Mouse (Mus musculus) midbrain, embryonic 11.5 days (tissue): ENCODE measurements around the gene Mutyh. TPM values are rescaled to one million over a fixed set of nuclear protein-coding genes. Genes with fewer than 3 reads are reported as not detected.

Source experiments
- ATAC-seq: fragments of 200-750 bp; cut with Nextera tagmentation; 2 replicates; pipeline ENCODE4 v1.8.0; 2017; ENCODE audit warnings: moderate TSS enrichment, moderate library complexity; ENCODE audit not compliant: low FRiP score
- DNase-seq: peaks from one replicate; pipeline ENCODE4 v3.0.0; 2015; ENCODE audit warnings: low spot score; ENCODE audit errors: missing footprints
- H3K27ac ChIP-seq: fragments of 300-500 bp; sonication (generic); 2 replicates; pipeline ENCODE4 v1.5.1; 2014; ENCODE audit warnings: low read depth, low read length
- H3K27me3 ChIP-seq: fragments of 300-500 bp; sonication (generic); 2 replicates; pipeline ENCODE4 v1.6.1; 2014; ENCODE audit warnings: mild to moderate bottlenecking, low read length, moderate library complexity, mixed read lengths; ENCODE audit not compliant: control insufficient read depth, insufficient read depth
- H3K36me3 ChIP-seq: fragments of 300-500 bp; sonication (generic); 2 replicates; pipeline ENCODE4 v1.6.1; 2014; ENCODE audit warnings: mild to moderate bottlenecking, low read length, moderate library complexity, mixed read lengths; ENCODE audit not compliant: control insufficient read depth, insufficient read depth
- H3K4me1 ChIP-seq: fragments of 300-500 bp; sonication (generic); 2 replicates; pipeline ENCODE4 v1.6.1; 2014; ENCODE audit warnings: low read length; ENCODE audit not compliant: control insufficient read depth, insufficient read depth
- H3K4me2 ChIP-seq: fragments of 300-500 bp; sonication (generic); 2 replicates; pipeline ENCODE4 v1.6.1; 2014; ENCODE audit warnings: mild to moderate bottlenecking, moderate library complexity
- H3K4me3 ChIP-seq: fragments of 300-500 bp; sonication (generic); 2 replicates; pipeline ENCODE4 v1.5.1; 2014; ENCODE audit warnings: low read depth, low read length
- H3K9ac ChIP-seq: fragments of 300-500 bp; sonication (generic); 2 replicates; pipeline ENCODE4 v1.6.1; 2014; ENCODE audit warnings: low read length
- H3K9me3 ChIP-seq: fragments of 300-500 bp; sonication (generic); 2 replicates; pipeline ENCODE4 v1.6.1; 2016; ENCODE audit warnings: low read length; ENCODE audit not compliant: control insufficient read depth
- WGBS: fragments of 180-500 bp; shearing (Covaris S2); extraction: QIAGEN DNeasy Blood & Tissue Kit; methylation state at CpG from one replicate; pipeline ENCODE4 v1.1.7; 2014; 5-methylcytosine and 5-hydroxymethylcytosine counted together
- polyA plus RNA-seq: library from polyadenylated mRNA; unstranded; fragments of >200 nt; fragmentation: Nextera tagmentation; extraction: Ambion mirVana; gene quantifications from 2 replicates; pipeline ENCODE4 v1.2.1, GENCODE M21; 2014

Gene Mutyh
- polyA plus RNA-seq, 1 experiment from 2014 or later, result 18.2 TPM

DNA sequence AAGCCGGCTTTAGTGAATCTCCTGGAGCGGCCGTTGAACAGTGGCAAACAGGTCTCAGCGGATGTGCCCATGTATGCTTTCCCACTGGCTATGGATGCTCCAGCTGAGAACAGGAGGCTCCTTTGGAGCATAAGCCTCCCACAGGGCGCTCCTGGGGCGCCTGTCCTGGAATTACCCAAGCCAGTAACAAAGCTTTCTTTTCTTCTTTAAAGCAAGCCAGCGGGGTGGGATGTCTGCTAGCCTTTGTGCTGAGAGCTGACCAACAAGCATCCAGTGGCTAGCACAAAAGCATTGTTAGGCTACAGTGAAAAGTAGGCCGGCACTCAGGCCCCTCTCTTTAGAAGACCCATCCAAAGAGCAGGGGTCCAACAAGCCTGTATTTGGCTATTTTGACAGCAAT, 25.4 kb upstream of the Mutyh start:
- H3K4me3 ChIP-seq, result no peak overlapping the region
- peak overlapping the region; percentile 40 for H3K9ac ChIP-seq
- ATAC-seq (peak; percentile 48; the same call in 1 of the 2 replicates), DNase-seq (peak; percentile 94)
- no peaks in the 10 kb centered on the region for H3K36me3 ChIP-seq
- peak overlapping the region; percentile 14 for H3K4me2 ChIP-seq
- WGBS, result 6% methylated on average over 8 of the region's 8 CpGs
- no peaks in the 10 kb centered on the region for H3K27me3 ChIP-seq
- no peaks in the 10 kb centered on the region; the same call in 1 of the 2 replicates for H3K9me3 ChIP-seq
- H3K4me1 ChIP-seq, result peaks cover 9% of the 10 kb centered on the region
- H3K27ac ChIP-seq, result peak overlapping the region; percentile 65

DNA sequence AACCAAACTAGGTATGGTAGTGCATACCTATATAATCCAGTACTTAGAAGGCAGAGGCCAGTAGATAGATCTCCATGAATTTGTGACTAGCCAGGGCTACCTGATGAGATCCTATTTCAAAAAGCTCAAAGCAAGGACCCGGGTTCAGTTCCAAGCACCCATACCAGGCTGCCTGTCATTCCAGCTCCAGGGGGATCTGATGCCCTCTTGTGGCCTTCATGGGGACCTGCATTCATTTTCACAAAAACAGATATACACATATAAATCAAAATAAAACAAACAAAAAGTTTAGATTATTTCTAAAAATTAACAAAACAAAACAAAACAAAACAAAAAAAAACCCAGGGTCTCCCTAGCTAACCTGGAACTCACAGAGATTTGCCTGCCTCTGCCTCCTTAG, 20.9 kb upstream of the Mutyh start:
- Histone ChIP-seq H3K36me3 (no peaks in the 10 kb centered on the region), H3K4me1 (peaks cover 9% of the 10 kb centered on the region), H3K27ac (no peak overlapping the region), H3K9me3 (no peaks in the 10 kb centered on the region; the same call in 1 of the 2 replicates), H3K4me3 (no peak overlapping the region), H3K9ac (no peak overlapping the region), H3K4me2 (no peak overlapping the region), H3K27me3 (no peaks in the 10 kb centered on the region)
- 95% methylated on average over 1 of the region's 1 CpGs for WGBS
- ATAC-seq (no peak), DNase-seq (no peak)

DNA sequence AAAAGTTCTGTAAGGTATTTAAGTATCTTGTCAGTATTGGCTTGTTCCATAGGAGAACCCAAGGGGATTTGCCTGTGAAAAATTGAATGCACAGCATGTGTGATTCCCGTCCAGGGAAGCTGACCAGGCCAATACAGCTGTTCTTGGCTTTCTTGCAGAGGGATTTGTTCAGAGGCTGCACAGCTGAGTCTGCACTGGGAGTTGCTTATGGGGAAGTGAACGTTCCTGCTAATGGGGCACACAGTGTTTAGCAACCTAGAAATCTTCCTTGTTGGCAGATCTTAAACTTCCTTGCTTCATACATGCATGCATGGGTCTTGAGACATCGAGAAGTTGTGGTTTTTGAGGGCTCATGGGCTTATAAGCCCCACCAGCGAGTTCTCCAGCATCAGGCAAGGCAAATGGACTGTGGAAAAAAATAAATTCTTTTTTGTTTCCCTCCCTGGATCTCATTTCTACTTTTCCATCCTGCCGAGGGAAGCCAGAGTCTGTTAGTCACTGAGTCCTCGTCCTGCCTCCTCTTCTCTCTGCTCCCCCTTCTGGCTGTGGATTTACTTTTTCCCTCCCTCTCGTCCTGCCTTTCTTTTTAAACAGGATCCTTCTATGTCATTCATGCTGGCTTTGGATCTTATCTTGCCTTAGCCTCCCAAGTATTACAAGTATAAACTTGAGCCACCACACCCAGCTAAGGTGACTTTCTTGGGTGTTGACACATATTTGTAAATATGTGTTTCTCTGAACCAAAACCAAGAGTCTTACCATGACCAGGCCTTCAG, 19.4 kb upstream of the Mutyh start:
- H3K4me2 ChIP-seq, result no peak overlapping the region
- no peak overlapping the region for H3K4me3 ChIP-seq
- no peaks in the 10 kb centered on the region for H3K4me1 ChIP-seq
- H3K27me3 ChIP-seq, result no peaks in the 10 kb centered on the region
- WGBS, result 42% methylated on average over 7 of the region's 7 CpGs
- no peak for DNase-seq
- H3K9me3 ChIP-seq, result no peaks in the 10 kb centered on the region; the same call in 1 of the 2 replicates
- no peak overlapping the region for H3K27ac ChIP-seq
- no peak for ATAC-seq
- no peaks in the 10 kb centered on the region for H3K36me3 ChIP-seq
- H3K9ac ChIP-seq, result no peak overlapping the region

DNA sequence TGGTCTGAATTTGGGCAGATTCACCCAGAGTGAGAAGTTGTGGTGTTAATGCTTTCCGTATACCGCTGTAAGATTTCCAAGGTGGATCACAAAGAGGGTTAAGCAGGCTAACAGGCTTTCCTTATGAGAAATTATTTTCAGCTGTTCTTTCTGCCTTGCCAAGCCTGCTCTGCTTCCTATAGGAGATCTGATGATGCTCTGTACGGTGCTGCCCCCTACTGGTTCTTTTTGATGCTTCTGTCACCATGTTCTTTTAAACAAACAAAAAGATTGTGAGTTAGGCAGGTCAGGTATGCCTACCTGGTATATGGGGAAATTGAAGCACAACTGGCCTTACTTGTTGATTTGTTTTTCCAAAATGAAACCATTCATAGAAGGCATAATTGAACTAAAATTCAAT, 18.6 kb upstream of the Mutyh start:
- Histone ChIP-seq H3K27ac (no peak overlapping the region), H3K9me3 (no peaks in the 10 kb centered on the region; the same call in 1 of the 2 replicates), H3K9ac (no peak overlapping the region), H3K36me3 (no peaks in the 10 kb centered on the region), H3K4me3 (no peak overlapping the region), H3K4me2 (no peak overlapping the region), H3K27me3 (no peaks in the 10 kb centered on the region), H3K4me1 (no peaks in the 10 kb centered on the region)
- DNase-seq (peak; percentile 98), ATAC-seq (peak; percentile 50; the same call in 1 of the 2 replicates)
- 11% methylated on average over 3 of the region's 3 CpGs for WGBS

DNA sequence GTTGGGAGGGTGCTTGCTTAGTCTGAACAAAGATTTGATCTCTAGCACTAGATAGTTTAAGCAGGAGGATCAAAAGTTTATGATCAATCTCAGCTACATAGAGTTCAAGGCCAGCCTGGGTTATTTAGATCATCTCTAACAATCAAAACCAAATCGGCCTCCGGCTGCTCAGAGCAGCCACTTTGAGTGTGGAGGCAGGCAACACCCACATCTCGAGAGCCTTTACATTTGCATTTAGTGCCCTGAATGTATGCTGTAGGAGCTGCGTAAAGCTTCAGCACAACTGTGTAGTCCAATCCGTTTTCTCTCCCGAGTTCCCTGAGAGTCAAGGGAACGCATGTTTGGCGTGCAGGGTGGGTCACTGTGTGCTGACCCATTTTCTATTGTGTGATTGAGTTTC, 15.1 kb upstream of the Mutyh start:
- Histone ChIP-seq H3K9me3 (no peaks in the 10 kb centered on the region), H3K4me3 (no peak overlapping the region), H3K27ac (no peak overlapping the region), H3K36me3 (no peaks in the 10 kb centered on the region), H3K27me3 (no peaks in the 10 kb centered on the region), H3K9ac (no peak overlapping the region), H3K4me1 (no peaks in the 10 kb centered on the region), H3K4me2 (no peak overlapping the region)
- 86% methylated on average over 8 of the region's 8 CpGs for WGBS
- no peak for ATAC-seq
- no peak for DNase-seq

DNA sequence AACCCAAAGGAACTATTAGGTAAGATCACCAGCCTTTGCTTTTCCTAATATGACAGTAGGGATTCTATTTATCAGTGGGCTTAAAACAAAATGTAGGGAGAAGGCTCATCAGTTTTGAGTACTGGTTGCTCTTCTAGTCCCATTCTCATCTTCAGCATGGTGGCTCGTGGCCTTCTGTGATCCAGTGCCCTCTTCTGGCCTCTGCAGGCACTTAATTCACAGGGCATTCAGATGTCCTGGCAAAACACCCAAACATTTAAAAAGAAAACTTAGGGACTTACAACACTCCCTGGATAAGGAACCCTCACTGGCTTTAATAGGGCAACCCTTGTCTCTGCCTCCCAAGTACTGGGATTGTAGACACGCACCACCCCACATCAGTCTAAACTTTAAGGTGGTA, 13.2 kb upstream of the Mutyh start:
- 82% methylated on average over 2 of the region's 2 CpGs for WGBS
- H3K36me3 ChIP-seq, result no peaks in the 10 kb centered on the region
- H3K4me2 ChIP-seq, result no peak overlapping the region
- no peak overlapping the region for H3K4me3 ChIP-seq
- H3K9me3 ChIP-seq, result no peaks in the 10 kb centered on the region
- no peak for ATAC-seq
- no peak overlapping the region for H3K9ac ChIP-seq
- no peaks in the 10 kb centered on the region for H3K27me3 ChIP-seq
- no peak overlapping the region for H3K27ac ChIP-seq
- no peaks in the 10 kb centered on the region for H3K4me1 ChIP-seq
- DNase-seq, result no peak

DNA sequence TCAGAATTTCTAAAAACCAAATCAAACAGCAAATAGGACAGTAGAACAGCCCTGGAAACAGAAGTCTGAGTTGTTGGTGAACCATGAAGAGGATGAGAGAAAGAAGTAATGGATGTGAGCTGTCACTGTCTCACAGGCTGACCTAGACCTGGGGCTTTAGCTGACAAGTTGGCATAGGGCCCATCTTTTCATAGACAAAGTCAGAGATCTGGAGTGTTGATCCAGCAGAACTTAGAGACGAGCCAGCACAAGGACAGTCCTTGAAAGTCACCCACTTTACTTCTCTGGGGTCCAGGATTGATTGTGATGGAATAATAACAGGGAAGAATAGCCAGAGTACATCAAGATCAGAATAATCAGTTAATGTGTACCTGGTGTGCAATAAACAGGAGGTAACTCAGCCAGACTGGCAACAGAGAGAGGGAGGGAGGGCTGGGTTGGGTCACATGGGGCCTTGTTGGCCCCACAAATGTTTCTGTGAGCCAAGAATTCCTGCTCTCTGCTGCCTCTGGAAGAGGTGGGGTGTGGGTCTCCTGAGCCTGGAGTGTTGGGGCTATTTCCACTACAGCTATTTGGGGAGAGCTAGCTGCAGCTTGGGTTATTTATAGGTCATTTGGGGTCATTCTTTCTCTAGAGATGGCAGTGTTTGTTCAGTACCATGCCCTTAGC, 10.9 kb upstream of the Mutyh start:
- Histone ChIP-seq H3K27ac (no peak overlapping the region), H3K4me1 (no peaks in the 10 kb centered on the region), H3K9me3 (no peaks in the 10 kb centered on the region), H3K27me3 (no peaks in the 10 kb centered on the region), H3K36me3 (no peaks in the 10 kb centered on the region), H3K4me3 (no peak overlapping the region), H3K4me2 (no peak overlapping the region), H3K9ac (no peak overlapping the region)
- DNase-seq (no peak), ATAC-seq (no peak)
- 70% methylated on average over 1 of the region's 1 CpGs for WGBS

DNA sequence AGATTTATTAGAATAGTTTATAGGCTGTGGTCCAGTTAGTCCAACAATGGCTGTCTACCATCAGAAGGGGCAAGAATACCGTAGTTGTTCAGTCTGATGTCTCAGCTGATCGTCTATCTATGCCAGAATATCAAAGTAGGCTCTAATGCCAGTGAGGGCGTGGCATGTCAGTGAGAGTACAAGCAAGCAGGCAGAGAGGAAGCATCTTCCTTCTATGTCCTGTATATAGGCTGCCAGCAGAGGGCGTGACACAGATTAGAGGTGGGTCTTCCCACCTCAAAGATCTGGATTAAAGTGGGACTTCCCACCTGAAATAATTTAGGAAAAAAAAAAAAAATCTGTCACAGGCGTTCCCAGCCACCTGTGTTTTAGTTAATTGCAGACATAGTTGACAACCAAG, 7.6 kb upstream of the Mutyh start:
- no peak for DNase-seq
- 43% methylated on average over 5 of the region's 5 CpGs for WGBS

DNA sequence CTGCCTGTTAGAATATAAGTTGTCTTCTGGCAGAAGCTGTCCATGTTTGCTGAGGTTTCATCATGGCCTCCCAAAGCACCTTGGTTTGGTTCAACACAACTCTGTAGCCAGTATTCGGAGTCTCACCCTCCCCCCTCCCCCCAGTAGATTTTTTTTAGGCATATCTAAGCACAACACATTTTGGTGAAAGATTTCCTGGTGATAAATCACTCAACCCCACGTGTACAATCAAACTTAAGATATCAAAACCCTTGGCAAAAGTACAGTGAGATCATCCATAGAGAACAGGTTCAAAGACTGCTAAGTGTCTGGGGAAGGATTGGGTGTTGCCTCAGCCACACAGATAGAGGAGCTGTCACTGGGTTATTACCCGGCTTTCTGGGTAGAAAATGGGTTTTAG, 3.5 kb downstream of the Mutyh start:
- no peak overlapping the region for H3K9ac ChIP-seq
- H3K4me3 ChIP-seq, result no peak overlapping the region
- H3K36me3 ChIP-seq, result no peaks in the 10 kb centered on the region
- WGBS, result 79% methylated on average over 3 of the region's 3 CpGs
- ATAC-seq (no peak), DNase-seq (no peak)
- H3K9me3 ChIP-seq, result no peaks in the 10 kb centered on the region
- H3K27ac ChIP-seq, result no peak overlapping the region
- H3K27me3 ChIP-seq, result no peaks in the 10 kb centered on the region
- peaks cover 7% of the 10 kb centered on the region for H3K4me1 ChIP-seq
- no peak overlapping the region for H3K4me2 ChIP-seq

More for the DNA sequence above, 7.6 kb upstream of the Mutyh start:
- Histone ChIP-seq H3K9me3 (no peaks in the 10 kb centered on the region), H3K4me3 (no peak overlapping the region), H3K36me3 (peaks cover 3% of the 10 kb centered on the region; the same call in 1 of the 2 replicates), H3K27ac (no peak overlapping the region), H3K9ac (no peak overlapping the region), H3K27me3 (no peaks in the 10 kb centered on the region), H3K4me1 (no peaks in the 10 kb centered on the region), H3K4me2 (no peak overlapping the region)
- no peak for ATAC-seq
